Mouse (Mus musculus): ENCODE data around the gene Hgd.
A peak's percentile ranks its signal among the peaks of the same experiment; 100 is the strongest.

DNA sequence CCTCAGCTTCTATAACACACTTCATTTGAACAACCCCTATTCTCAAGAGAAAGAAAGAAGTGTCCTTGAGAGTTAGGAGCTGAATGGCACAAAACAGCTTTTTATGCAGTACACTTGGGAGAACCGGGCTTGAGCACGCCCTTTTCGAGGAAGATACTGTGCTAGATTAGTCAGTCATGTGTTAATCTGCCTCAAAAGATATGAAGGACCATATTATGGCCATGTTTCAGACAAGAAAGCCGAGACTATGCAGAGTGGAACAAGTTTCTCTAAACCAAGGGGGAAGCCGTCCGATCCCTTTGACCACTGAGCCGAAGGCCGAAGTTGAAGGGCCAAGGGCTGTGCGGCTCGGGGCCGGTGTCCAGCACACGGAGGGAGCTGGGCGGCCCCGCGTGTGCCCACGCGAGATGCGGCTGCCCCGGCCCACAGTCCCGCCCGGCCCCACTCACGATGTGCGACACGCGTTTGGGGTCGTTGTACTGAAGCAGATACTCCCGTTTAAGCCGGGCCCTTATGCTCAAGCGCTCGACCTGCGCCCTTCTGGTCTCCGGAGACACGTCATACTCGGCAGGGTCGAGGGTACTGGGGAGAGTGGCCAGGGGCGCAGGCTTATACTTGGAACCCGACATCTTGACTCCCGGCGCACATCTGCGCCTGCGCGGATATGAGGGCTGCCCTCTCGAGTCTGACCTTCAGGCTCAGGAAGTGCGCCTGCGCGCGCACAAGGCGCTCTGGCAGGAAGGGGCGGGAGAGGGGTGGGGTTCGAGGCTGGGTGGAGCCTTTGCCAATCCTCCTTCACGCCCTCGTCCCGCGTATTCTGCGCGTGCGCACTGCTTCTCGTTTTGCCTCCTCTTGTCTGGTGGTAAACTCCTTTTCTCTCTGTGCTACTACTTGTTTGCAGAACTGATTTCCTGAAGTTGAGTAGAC, 74.0 kb downstream of the Hgd start, which contains the start of gene Ndufb4:
- TF ChIP-seq CTCF (IDR thresholded peaks at IDR 0.05; ENCODE audit: control insufficient read depth, insufficient read depth, low read length) (0 out of 2 replicates have a peak, but pooled peaks have one; percentile 0), POLR2A (IDR thresholded peaks at IDR 0.05; ENCODE audit: borderline replicate concordance, control insufficient read depth, low read depth, low read length) (no peak)

Measured in bone marrow, adult 2 months (tissue).